Mouse (Mus musculus) brain, embryonic 14.5 days (tissue): ENCODE results near the gene Nfyb.

Experiments
- CTCF ChIP-seq: fragments of 200-500 bp; IDR thresholded peaks from 2 replicates; pipeline ENCODE4 v1.5.1; 2012; ENCODE audit warnings: inconsistent platforms, mild to moderate bottlenecking, moderate library complexity, borderline replicate concordance; ENCODE audit not compliant: insufficient read depth, insufficient read length; ENCODE audit errors: extremely low read depth
- POLR2A ChIP-seq: fragments of 200-500 bp; IDR thresholded peaks from 2 replicates; pipeline ENCODE4 v1.6.1; 2012; ENCODE audit warnings: mild to moderate bottlenecking, inconsistent platforms, borderline replicate concordance; ENCODE audit not compliant: poor library complexity, insufficient read depth, insufficient read length, severe bottlenecking; ENCODE audit errors: extremely low read depth

DNA sequence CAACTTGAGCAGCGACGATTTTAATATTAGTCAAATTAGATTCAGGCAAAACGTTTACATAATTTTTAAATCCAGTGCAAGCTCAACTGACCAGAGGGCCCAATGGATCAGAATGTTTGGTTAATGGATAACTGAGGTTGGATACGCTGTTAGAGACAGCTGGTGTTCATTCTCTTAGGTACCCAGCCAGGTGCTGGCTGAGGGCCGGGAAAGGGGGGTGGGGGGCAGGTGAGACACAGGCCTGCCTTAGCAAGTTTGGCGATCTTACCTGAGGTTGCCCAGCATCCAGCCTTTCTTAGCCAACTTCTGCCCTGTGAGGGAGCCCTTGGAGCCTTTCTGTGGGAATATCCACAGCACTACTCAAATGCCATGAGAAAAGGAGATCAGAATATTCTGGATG, 41.2 kb upstream of the Nfyb start:
- no peak for TF ChIP-seq CTCF
- no peak for TF ChIP-seq POLR2A
